Mouse (Mus musculus): ENCODE measurements around the gene Zfp143.
A peak's percentile ranks its signal among the peaks of the same experiment; 100 is the strongest.
"Not testable (repeated sequence)": the region's sequence is repeated elsewhere in the genome, so short reads cannot be mapped to it uniquely, and the experiment has no call there.

Zfp143 gene

GRCm38 (mm10) chr7:110097106-110097793 lies 36.2 kb downstream of the Zfp143 start:
- no peak for DNase-seq

GRCm38 (mm10) chr7:110100854-110101253 lies 39.8 kb downstream of the Zfp143 start:
- DNase-seq, result no peak

- no peak for DNase-seq
These were observed 40.2 kb downstream of the Zfp143 start for GRCm38 (mm10) chr7:110101266-110101665.

- no peak for DNase-seq
These were observed 44.0 kb downstream of the Zfp143 start for GRCm38 (mm10) chr7:110105041-110105440.

GRCm38 (mm10) chr7:110106633-110107032 lies 45.6 kb downstream of the Zfp143 start:
- no peak for DNase-seq

- not testable (repeated sequence) for DNase-seq
These were observed 47.5 kb downstream of the Zfp143 start for GRCm38 (mm10) chr7:110108524-110108923.

- DNase-seq, result no peak
These were observed 48.1 kb downstream of the Zfp143 start for GRCm38 (mm10) chr7:110108967-110109610.

GRCm38 (mm10) chr7:110110061-110110656 lies 49.1 kb downstream of the Zfp143 start:
- no peak for DNase-seq

GRCm38 (mm10) chr7:110114699-110115098 lies 53.7 kb downstream of the Zfp143 start:
- DNase-seq, result no peak

- no peak for DNase-seq
These were observed 55.8 kb downstream of the Zfp143 start for GRCm38 (mm10) chr7:110116731-110117291.

GRCm38 (mm10) chr7:110118448-110118847 lies 57.4 kb downstream of the Zfp143 start:
- no peak for DNase-seq

GRCm38 (mm10) chr7:110120157-110120784 lies 59.3 kb downstream of the Zfp143 start:
- no peak for DNase-seq

GRCm38 (mm10) chr7:110121162-110121515 lies 60.1 kb downstream of the Zfp143 start:
- no peak for DNase-seq

GRCm38 (mm10) chr7:110121516-110122288 lies 60.7 kb downstream of the Zfp143 start, which contains the start of gene Wee1:
Gene Wee1 (plus strand): TSS chr7:110122046.
- peak; percentile 98 for DNase-seq

GRCm38 (mm10) chr7:110122289-110122564 lies 61.2 kb downstream of the Zfp143 start:
- no peak for DNase-seq

- DNase-seq, result no peak
These were observed 61.8 kb downstream of the Zfp143 start for GRCm38 (mm10) chr7:110122565-110123422.

GRCm38 (mm10) chr7:110123844-110124555 lies 63.0 kb downstream of the Zfp143 start:
- DNase-seq, result no peak

- no peak for DNase-seq
These were observed 67.5 kb downstream of the Zfp143 start for GRCm38 (mm10) chr7:110128566-110128965.

- not testable (repeated sequence) for DNase-seq
These were observed 71.3 kb downstream of the Zfp143 start for GRCm38 (mm10) chr7:110132272-110132671.

- DNase-seq, result no peak
These were observed 73.0 kb downstream of the Zfp143 start for GRCm38 (mm10) chr7:110133988-110134387.

- no peak for DNase-seq
These were observed 77.5 kb downstream of the Zfp143 start for GRCm38 (mm10) chr7:110138538-110138937.

Measured in right cerebral cortex, postnatal 25 days (tissue).